Mouse (Mus musculus): ENCODE results near the gene Nfia.

DNA sequence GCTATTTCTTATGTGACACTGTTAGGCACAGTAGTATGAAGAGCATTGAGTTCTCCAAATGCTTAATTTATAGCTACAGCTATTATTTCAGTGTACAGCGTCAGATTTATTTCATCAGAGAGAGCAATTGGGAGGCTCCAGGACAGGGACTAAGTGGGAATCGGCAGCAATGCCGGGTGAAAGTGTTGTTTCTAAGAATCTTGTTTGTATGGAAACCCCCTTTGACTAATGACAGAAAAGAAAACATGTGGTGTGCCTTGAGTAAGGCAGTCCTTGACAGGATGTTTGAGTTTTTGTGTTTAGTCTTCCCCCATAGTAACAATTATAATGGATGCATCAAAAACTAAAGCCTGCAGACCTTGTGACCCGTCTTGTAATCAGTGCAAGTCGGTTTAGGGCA, 204.4 kb downstream of the Nfia start:
- no peak for TF ChIP-seq CTCF (IDR thresholded peaks at IDR 0.05; ENCODE audit: borderline replicate concordance, insufficient read depth, low read length)
- TF ChIP-seq POLR2A (IDR thresholded peaks at IDR 0.05; ENCODE audit: low read depth, low read length): no peak

Data from embryonic fibroblast, embryonic 13.5 days (primary cell).